Mouse (Mus musculus) liver, postnatal 0 days (tissue): ENCODE data around the gene Spsb3.

Source experiments
- CTCF ChIP-seq: sonication (generic); IDR thresholded peaks from 2 replicates; pipeline ENCODE4 v1.5.1; 2016; ENCODE audit warnings: antibody characterized with exemption, low read depth
- EP300 ChIP-seq: IDR thresholded peaks from 2 replicates; pipeline ENCODE4 v1.6.1; 2016; ENCODE audit warnings: antibody characterized with exemption, low read depth, mild to moderate bottlenecking

DNA sequence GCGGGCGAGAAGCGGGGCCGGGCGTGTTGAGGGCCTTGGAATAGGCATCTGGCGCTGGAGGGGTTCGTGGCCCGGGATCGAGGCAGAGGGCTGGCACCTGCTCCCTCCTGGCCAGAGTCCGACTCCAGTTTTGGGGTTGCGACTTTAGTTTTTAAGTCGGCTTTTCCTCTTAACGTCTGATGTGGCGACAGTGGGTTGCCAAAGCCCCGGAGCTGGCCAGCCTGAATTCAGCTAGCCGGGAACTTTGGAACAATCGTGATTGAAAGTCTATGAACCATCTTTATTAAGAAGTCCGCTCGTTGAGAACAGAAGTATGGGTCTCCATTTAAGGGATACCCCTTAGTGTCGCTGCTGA lies 35.7 kb upstream of the Spsb3 start:
- TF ChIP-seq CTCF (no peak), EP300 (no peak)
